Mouse (Mus musculus) granulocyte monocyte progenitor cell, adult 5-6 weeks (primary cell): ENCODE measurements around the gene Zfp456. TPM values are rescaled to one million over a fixed set of nuclear protein-coding genes. Genes with fewer than 3 reads are reported as not detected.
"Not testable (repeated sequence)": the region's sequence is repeated elsewhere in the genome, so short reads cannot be mapped to it uniquely, and the experiment has no call there.

Experiments used
- ATAC-seq: replicated peaks from 2 replicates; pipeline ENCODE4 v1.8.0; 2016; ENCODE audit warnings: mild to moderate bottlenecking, moderate TSS enrichment, inconsistent platforms; ENCODE audit not compliant: poor library complexity, severe bottlenecking
- total RNA-seq, 2 experiments: library from RNA; stranded (forward) in 1 of 2; stranded (reverse) in 1 of 2; fragments of 200-712, 200-1000 nt in 1 of 2; fragments of >200 nt in 1 of 2; fragmentation: Nextera tagmentation in 1 of 2; gene quantifications; 2 replicates each; pipeline ENCODE4 v1.2.3; 2014 to 2017

The Zfp456 gene
- total RNA-seq (2014; fragmentation: Nextera tagmentation) = 4.1 and 6.3 TPM in 2 replicates
- total RNA-seq (2017) = 1.8 and 5.7 TPM in 2 replicates

DNA sequence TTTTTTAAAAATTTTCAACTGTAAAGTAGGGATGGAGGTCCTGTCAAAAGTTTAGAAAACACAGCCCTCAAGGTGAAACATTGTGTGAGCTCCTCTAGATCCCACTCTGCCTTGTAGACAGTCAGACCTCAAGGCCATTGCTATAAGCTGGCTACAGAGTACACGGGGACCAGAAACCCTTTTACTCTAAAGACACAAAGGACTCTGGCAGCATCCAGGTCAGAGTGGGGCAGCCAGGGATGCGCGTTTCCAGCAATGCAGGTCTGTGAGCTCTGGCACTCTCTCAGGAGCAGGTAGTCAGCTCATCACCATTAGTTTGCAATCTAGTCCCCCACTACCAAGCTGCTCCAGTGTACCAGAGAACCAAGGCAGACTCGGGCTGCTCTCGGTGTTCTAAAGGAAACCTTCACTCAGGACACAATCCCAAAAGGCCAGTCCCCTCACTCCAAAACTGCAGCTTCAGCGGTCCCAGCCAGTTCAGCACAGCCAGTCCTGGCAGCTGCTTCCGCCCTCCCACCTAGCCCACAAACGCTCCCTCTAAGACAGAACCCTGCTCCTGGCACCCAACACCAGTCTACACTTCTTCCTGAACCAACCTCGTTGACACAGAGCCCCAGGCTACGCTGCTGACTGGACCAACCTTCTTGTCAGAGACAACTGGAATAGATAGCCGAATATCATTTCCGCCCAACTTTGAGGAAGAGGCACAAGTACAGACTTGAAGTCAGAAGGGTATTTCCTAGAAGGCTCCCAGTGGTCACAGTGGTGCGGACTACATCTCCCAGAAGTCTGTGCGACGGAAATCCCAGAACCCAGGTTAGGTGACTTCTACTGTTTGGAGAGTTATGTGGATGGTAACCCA is at the start of gene Zfp456, which contains the start of gene Gm28041:
TSS of gene Zfp456 (minus strand) at position 761 of the 862 bp plus-strand sequence.
TSS of gene Gm28041 (minus strand) at position 684 of the 862 bp plus-strand sequence.
- peak; percentile 95 for ATAC-seq

DNA sequence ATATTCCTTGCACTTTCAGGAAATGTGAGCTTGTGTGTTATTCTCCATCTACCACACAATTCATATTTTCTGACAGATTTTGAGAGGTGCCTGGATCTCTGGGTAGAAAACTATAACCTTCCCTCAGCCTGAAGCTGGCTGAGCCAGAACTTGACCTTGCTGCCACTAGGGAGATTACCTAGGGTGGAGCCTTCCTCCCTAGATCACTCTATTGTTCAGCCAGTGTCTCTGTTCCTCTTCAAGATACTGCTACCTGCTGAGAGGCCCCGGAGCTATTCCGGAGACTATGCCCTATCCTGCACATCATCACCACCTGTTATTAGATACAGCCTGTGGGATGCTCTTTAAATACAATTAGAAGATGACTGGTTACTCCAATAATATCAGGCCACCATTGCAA is 46.9 kb upstream of the Zfp456 start:
- ATAC-seq = not testable (repeated sequence)

DNA sequence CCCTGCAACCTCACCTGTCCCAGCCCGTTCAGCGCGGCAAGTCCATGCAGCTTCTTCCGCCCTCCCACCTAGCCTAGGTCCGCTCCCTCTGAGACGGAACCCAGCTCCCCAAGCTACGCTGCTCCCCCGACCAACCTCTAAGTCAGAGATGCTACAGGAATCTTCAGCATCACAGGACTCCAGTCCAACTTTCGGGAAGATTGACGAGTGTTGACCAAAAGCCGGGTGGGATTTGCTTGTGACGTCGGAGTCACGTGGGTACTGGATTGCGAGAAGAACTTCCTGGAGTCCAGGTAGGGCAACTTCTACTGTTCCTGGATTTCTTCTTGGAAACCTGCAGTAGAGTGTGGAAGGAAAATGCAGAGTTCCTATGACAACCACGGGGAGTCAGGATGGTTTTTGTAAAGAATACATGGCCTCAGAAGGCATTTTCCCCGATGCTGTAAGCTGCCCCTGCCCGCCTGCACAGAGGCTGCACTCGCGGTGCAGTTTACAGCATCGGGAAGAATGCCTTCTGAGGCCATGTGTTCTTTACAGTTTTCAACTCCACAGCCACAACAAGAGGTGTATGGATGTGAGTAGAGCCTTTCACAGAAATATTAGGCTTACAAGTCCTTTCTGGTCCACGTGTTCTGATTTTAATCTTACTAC is 45.7 kb upstream of the Zfp456 start, which contains the start of gene Zfp459:
TSS of gene Zfp459 (minus strand) at position 212 of the 651 bp plus-strand sequence.
- ATAC-seq = peak; percentile 74

DNA sequence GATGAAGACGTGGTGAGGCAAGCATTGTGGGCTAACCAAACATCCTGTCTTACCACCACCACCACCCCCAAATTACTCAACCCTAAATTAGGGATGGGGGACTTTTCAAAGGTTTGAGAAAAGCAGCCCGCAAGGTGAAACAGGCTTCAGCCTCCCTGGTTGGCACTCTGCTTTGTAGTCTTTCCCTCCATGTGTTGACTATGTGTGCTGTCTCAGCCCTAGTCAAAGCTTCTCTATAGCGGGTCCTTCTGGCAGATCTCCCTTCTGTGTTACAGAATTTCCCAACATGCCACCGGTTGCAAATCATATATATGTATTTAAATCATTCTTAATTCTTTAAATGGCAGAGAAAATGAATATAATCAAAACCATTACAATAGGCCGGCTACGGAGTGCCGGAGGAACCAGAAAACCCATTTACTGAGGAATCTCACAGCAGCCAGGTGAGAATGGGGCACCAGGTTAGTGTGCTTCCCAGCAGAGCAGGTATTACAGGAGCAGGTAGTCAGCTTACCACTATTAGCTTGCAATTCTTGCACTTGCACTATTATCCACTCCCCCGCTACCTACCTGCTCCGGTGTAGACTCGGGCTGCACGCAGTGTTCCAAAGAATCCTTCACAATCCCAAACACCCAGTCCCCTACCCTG is 45.1 kb upstream of the Zfp456 start:
- peak; percentile 71 for ATAC-seq

DNA sequence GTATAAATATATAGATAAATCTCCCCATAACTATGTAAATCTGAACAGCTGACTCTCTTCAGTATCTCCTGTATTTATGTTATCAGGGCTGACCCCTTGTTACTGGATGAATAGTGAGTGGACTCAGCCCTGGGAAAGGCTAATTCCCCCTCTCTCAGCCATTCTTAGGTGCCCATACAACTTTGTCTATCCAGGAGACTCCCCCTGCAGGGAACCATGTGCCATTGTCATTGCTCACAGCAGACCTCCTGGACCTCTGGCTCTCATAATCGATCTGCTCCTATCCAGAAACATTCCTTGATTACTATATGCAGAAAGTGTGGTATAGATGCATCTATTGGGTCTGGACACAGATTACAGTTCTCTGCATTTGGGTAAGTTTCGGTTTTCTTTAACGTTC is 41.2 kb upstream of the Zfp456 start:
- no peak for ATAC-seq

DNA sequence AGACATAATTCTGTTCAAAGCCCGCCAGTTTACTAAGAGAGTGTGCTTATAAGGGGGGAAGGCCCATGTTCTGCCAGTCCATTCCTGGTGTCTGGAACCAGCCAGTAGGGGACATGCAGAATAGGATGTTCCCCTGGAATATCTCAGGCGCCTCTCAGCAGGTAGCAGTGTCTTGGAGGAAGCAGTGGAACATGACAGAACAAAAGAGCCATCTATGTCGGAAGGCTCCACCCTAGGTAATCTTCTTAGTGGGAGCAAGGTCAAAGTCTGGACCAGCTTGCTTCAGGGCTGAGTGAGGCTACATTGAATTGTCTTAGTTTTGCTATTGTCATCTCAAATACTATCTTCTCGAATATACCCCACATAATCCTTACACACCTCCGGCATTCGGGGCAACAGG is 40.1 kb upstream of the Zfp456 start:
- no peak for ATAC-seq

DNA sequence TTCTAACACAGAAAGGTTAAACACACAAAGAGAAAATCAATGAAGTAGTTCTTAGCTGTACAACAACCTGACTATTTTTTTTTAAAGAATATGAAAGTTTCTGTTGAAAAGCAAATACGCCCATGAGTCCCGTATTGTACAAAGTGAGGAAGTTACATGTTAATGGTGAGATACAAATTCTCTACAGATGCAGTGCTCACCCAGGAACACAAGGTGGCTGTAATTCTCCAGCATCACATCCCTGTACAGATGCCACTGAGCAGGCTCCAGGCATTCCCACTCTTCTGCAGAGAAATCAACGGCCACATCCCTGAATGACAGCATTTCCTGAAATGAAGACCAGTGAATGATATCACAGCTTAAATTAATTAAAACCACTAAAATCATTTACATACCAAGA is 38.0 kb upstream of the Zfp456 start:
- ATAC-seq = peak; percentile 55; the same call in 1 of the 2 replicates

DNA sequence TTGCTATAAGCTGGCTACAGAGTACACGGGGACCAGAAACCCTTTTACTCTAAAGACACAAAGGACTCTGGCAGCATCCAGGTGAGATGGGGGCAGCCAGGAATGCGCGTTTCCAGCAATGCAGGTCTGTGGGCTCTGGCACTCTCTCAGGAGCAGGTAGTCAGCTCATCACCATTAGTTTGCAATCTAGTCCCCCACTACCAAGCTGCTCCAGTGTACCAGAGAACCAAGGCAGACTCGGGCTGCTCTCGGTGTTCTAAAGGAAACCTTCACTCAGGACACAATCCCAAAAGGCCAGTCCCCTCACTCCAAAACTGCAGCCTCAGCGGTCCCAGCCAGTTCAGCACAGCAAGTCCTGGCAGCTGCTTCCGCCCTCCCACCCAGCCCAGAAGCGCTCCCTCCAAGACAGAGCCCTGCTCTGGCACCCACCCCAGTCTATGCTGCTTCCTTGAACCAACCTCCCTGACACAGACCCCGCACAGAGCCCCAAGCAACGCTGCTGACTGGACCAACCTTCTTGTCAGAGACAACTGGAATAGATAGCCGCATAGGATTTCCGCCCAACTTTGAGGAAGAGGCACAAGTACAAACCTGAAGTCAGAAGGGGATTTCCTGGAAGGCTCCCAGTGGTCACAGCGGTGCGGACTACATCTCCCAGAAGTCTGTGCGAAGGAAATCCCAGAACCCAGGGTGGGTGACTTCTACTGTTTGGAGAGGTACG is 23.7 kb upstream of the Zfp456 start, which contains the start of gene Zfp429:
TSS of gene Zfp429 (minus strand) at position 637 of the 721 bp plus-strand sequence.
- ATAC-seq = peak; percentile 99

DNA sequence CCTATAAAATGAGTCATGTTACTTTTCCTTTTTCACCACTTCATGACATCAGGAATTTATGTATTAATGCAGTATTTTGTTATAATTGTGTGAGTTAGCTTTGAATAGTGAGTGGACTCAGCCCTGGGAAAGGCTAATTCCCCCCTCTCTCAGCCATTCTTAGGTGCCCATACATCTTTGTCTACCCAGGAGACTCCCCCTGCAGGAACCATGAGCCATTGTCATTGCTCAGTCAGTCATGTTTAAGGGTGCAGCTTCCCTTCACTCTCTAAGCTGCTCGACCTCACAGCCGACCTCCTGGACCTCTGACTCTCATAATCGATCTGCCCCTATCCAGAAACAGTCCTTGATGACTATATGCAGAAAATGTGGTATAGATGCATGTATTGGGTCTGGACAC is 645 bp upstream of the Zfp456 start:
- ATAC-seq = peak; percentile 49

DNA sequence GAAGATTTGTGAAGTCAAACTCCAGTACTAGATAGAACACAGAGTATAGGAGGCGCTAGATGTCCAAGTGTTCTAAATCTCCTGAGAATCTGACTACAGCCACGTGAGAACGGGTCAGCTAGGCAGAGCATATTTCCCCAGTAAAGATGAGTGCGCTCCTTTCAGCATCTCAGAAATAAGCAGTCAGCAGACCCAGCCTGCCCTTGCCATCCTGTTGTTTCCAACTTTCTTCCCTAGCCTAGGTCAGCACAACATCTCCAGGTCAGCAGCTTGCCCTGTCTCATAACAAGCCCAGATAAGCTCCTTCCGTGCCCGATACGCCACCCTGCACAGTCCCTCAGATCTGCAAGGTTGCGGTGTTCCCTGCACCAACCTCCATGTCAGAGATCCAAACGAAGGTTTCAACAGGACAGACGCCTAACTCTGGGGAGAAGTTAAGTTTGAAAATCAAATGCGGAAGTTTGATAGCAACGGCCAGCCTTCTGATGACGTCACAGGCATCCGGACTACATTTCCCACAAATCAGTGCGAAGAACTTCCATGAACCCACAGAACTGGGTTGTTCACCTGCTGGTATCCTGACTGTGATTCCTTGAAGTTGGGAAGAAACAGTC is 15.4 kb downstream of the Zfp456 start, which contains the start of the genes Gm28044 and Zfp953:
TSS of gene Gm28044 (minus strand) at position 406 of the 614 bp plus-strand sequence.
TSS of gene Zfp953 (minus strand) at position 475 of the 614 bp plus-strand sequence.
- ATAC-seq = peak; percentile 93

DNA sequence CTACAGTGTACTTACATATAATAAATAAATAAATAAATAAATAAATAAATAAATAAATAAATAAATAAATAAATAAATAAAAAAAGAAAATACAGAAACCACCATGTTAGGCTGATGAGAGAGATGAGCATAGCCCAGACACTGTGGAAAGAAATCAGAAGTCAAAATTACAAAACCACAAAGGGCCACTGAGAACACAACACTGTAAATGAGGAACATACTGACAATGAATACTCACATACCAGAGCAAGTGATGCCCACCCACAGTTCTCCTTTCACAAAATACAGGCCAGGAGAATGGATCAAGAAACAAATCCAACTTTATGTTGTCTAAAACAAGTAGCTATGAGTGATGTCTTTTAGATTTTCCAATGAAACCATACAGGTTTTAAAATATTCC is 23.8 kb downstream of the Zfp456 start:
- ATAC-seq = peak; percentile 68

DNA sequence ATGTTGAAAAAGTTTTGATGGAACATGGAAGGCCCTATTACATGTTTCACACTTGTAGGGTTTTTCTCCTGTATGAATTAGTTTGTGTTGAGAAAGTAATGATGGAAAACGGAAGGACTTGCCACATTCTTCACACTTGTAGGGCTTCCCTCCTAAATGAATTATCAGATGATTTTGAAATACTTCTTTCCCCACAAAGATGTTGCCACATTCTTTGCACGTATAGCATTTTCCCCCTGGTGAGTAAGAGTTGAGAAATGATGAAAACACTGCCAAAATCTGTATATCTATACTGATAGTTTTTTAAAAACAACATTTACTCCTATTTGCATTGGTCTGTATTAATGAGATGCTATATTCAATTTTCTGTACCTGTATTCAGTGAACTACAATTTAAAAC is 32.2 kb downstream of the Zfp456 start:
- peak; percentile 96 for ATAC-seq

DNA sequence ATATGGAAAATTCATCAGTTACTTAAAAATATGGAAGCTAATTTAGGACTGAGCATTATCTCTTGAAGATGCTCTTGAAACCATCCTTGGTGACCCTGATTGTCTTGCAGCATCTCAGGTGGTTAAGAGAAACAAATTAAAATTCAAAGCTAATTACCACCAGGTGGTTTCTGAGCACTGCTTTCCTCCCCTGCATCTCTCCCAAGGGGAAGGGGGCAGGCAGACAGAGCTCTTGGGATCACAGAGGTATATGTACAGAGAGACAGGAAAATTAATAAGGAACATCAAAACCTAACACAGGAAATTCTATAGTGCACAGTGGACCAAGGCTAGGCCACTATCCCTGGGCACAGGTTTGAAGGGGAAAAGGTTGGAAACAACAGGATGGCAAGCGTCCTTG is 42.7 kb downstream of the Zfp456 start:
- 0 out of 2 replicates have a peak, but pooled peaks have one; percentile 1 for ATAC-seq

DNA sequence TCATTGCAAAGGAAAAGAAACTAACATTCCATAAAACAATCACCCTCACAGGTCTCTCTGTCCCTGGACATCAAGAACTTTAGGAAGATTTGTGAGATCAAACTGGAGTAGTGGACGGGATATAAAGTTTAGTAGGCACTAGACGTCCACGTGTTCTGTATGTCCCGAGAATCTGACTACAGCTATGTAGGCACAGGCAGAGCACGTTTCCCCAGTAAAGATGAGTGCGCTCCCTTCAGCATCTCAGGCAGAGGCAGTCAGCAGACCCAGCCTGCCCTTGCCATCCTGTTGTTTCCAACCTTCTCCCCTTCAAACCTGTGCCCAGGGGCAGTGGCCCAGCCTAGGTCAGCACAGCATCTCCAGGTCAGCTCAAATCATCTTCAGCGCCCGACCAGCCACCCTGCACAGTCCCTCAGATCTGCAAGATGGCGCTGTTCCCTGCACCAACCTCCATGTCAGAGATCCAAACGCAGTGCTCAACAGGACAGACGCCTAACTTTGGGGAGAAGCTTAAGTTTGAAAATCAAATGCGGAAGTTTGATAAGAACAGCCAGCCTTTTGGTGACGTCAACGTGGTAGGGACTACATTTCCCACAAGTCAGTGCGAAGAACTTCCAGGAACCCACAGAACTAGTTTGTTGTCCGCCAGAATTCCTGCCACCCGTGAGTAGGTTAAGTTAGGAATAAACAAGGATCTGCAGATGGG is 43.4 kb downstream of the Zfp456 start, which contains the start of gene Zfp595:
TSS of gene Zfp595 (minus strand) at position 552 of the 706 bp plus-strand sequence.
- peak; percentile 95 for ATAC-seq

Other genes with a start within 250 kb of the Zfp456 start
- 3.7 and 6.4 TPM in 2 replicates for gene Rsl1, start 202.6 kb downstream of the Zfp456 start, total RNA-seq (2014; fragmentation: Nextera tagmentation)
- 5.6 and 6.6 TPM in 2 replicates for gene Rsl1, start 202.6 kb downstream of the Zfp456 start, total RNA-seq (2017)
- 6.7 and 8.0 TPM in 2 replicates for gene Zfp455, start 181.3 kb downstream of the Zfp456 start, total RNA-seq (2014; fragmentation: Nextera tagmentation)
- 1.9 and 3.0 TPM in 2 replicates for gene Zfp455, start 181.3 kb downstream of the Zfp456 start, total RNA-seq (2017)
- gene Zfp458, start 97.3 kb downstream of the Zfp456 start, total RNA-seq (2014; fragmentation: Nextera tagmentation) = 5.1 and 10.4 TPM in 2 replicates
- 2.1 and 5.2 TPM in 2 replicates for gene Zfp458, start 97.3 kb downstream of the Zfp456 start, total RNA-seq (2017)
- 1.3 and 5.7 TPM in 2 replicates for gene Zfp457, start 69.3 kb downstream of the Zfp456 start, total RNA-seq (2014; fragmentation: Nextera tagmentation)
- 1.7 and 1.8 TPM in 2 replicates for gene Zfp457, start 69.3 kb downstream of the Zfp456 start, total RNA-seq (2017)
- gene Zfp595, start 43.2 kb downstream of the Zfp456 start, total RNA-seq (2014; fragmentation: Nextera tagmentation) = 6.9 and 10.0 TPM in 2 replicates
- 4.4 and 8.9 TPM in 2 replicates for gene Zfp595, start 43.2 kb downstream of the Zfp456 start, total RNA-seq (2017)
- gene Gm28044, start 15.3 kb downstream of the Zfp456 start, total RNA-seq (2014; fragmentation: Nextera tagmentation) = 4.3 TPM in 1 of 2 replicates, not detected in the other
- gene Gm28044, start 15.3 kb downstream of the Zfp456 start, total RNA-seq (2017) = 8.4 and 31.0 TPM in 2 replicates
- 4.5 and 9.2 TPM in 2 replicates for gene Zfp953, start 15.2 kb downstream of the Zfp456 start, total RNA-seq (2014; fragmentation: Nextera tagmentation)
- 6.3 and 9.2 TPM in 2 replicates for gene Zfp953, start 15.2 kb downstream of the Zfp456 start, total RNA-seq (2017)
- gene Gm28041, start 77 bp downstream of the Zfp456 start, total RNA-seq (2014; fragmentation: Nextera tagmentation) = 6.1 TPM in 1 of 2 replicates, not detected in the other
- not detected in 2 replicates for gene Gm28041, start 77 bp downstream of the Zfp456 start, total RNA-seq (2017)
- gene Zfp429, start 24.0 kb upstream of the Zfp456 start, total RNA-seq (2014; fragmentation: Nextera tagmentation) = 5.4 and 15.3 TPM in 2 replicates
- gene Zfp429, start 24.0 kb upstream of the Zfp456 start, total RNA-seq (2017) = 5.6 and 6.1 TPM in 2 replicates
- gene Zfp459, start 45.6 kb upstream of the Zfp456 start, total RNA-seq (2014; fragmentation: Nextera tagmentation) = 0.60 and 1.1 TPM in 2 replicates
- 0.86 and 0.88 TPM in 2 replicates for gene Zfp459, start 45.6 kb upstream of the Zfp456 start, total RNA-seq (2017)
- gene Zfp874a, start 75.8 kb upstream of the Zfp456 start, total RNA-seq (2014; fragmentation: Nextera tagmentation) = 8.4 and 8.7 TPM in 2 replicates
- gene Zfp874a, start 75.8 kb upstream of the Zfp456 start, total RNA-seq (2017) = 6.6 and 15.0 TPM in 2 replicates
- gene Zfp874b, start 108.4 kb upstream of the Zfp456 start, total RNA-seq (2014; fragmentation: Nextera tagmentation) = 5.8 and 7.3 TPM in 2 replicates
- 4.5 and 8.5 TPM in 2 replicates for gene Zfp874b, start 108.4 kb upstream of the Zfp456 start, total RNA-seq (2017)
- gene Zfp58, start 124.7 kb upstream of the Zfp456 start, total RNA-seq (2014; fragmentation: Nextera tagmentation) = 8.5 and 11.4 TPM in 2 replicates
- 8.3 and 11.9 TPM in 2 replicates for gene Zfp58, start 124.7 kb upstream of the Zfp456 start, total RNA-seq (2017)
- gene Gm26965, start 150.3 kb upstream of the Zfp456 start, total RNA-seq (2014; fragmentation: Nextera tagmentation) = not detected in 2 replicates
- not detected in 2 replicates for gene Gm26965, start 150.3 kb upstream of the Zfp456 start, total RNA-seq (2017)
- 22.9 and 26.6 TPM in 2 replicates for gene Zfp87, start 150.4 kb upstream of the Zfp456 start, total RNA-seq (2014; fragmentation: Nextera tagmentation)
- gene Zfp87, start 150.4 kb upstream of the Zfp456 start, total RNA-seq (2017) = 10.7 and 17.8 TPM in 2 replicates
- gene Zfp748, start 178.0 kb upstream of the Zfp456 start, total RNA-seq (2014; fragmentation: Nextera tagmentation) = 10.0 and 12.3 TPM in 2 replicates
- 8.6 and 11.6 TPM in 2 replicates for gene Zfp748, start 178.0 kb upstream of the Zfp456 start, total RNA-seq (2017)
- gene Zfp729b, start 233.9 kb upstream of the Zfp456 start, total RNA-seq (2014; fragmentation: Nextera tagmentation) = 10.8 and 17.2 TPM in 2 replicates
- gene Zfp729b, start 233.9 kb upstream of the Zfp456 start, total RNA-seq (2017) = 16.1 and 16.3 TPM in 2 replicates